Mouse (Mus musculus) neural tube, embryonic 12.5 days (tissue): Measurements from ENCODE around the gene Cluh. TPM values are rescaled to one million over a fixed set of nuclear protein-coding genes. Genes with fewer than 3 reads are reported as not detected.

Experiments
- ATAC-seq: fragments of 200-750 bp; cut with Nextera tagmentation; 2 replicates; pipeline ENCODE4 v1.8.0; 2017; ENCODE audit warnings: low read depth, mild to moderate bottlenecking, moderate TSS enrichment, moderate library complexity; ENCODE audit not compliant: low FRiP score
- H3K27ac ChIP-seq: fragments of 300-500 bp; sonication (generic); 2 replicates; pipeline ENCODE4 v1.5.1; 2016
- H3K27me3 ChIP-seq: fragments of 300-500 bp; sonication (generic); replicated peaks from 2 replicates; pipeline ENCODE4 v1.6.1; 2016; ENCODE audit warnings: mild to moderate bottlenecking
- H3K36me3 ChIP-seq: fragments of 300-500 bp; sonication (generic); 2 replicates; pipeline ENCODE4 v1.6.1; 2016; ENCODE audit warnings: mild to moderate bottlenecking
- H3K4me1 ChIP-seq: fragments of 300-500 bp; sonication (generic); 2 replicates; pipeline ENCODE4 v1.6.1; 2016
- H3K4me2 ChIP-seq: fragments of 300-500 bp; sonication (generic); replicated peaks from 2 replicates; pipeline ENCODE4 v1.6.1; 2016; ENCODE audit warnings: mild to moderate bottlenecking
- H3K4me3 ChIP-seq: fragments of 300-500 bp; sonication (generic); 2 replicates; pipeline ENCODE4 v1.5.1; 2016
- H3K9ac ChIP-seq: fragments of 300-500 bp; sonication (generic); 2 replicates; pipeline ENCODE4 v1.6.1; 2016; ENCODE audit warnings: mild to moderate bottlenecking
- H3K9me3 ChIP-seq: fragments of 300-500 bp; sonication (generic); 2 replicates; pipeline ENCODE4 v1.6.1; 2016; ENCODE audit warnings: mild to moderate bottlenecking
- WGBS: fragments of 180-500 bp; shearing (Covaris S2); methylation state at CpG from one replicate; pipeline ENCODE4 v1.1.7; 2016; 5-methylcytosine and 5-hydroxymethylcytosine counted together
- polyA plus RNA-seq: library from polyadenylated mRNA; unstranded; fragments of >200 nt; fragmentation: Nextera tagmentation; extraction: Ambion mirVana; gene quantifications from 2 replicates; pipeline ENCODE4 v1.2.1, GENCODE M21; 2016

Cluh gene
- polyA plus RNA-seq, 1 experiment from 2014 or later, result 20.2 TPM

DNA sequence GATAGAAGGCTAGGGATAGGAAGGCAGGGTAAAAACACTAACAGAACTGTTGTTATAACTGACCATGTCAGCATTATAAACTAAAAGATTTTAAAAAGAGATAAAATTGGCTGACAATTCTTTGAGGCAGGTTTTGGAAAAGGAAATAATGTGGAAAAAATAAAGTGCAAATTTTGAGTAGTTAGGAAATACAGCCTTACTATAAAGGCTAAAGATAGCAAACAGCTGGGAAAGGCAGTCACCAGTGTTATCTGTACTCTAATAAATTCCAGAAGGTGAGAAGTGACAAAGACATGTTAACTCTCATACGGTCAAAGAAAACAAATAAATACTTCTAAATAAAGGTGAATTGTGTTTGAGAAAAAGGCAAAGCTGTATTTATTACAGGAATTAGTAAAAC, 59.5 kb downstream of the Cluh start:
- H3K27ac ChIP-seq, result no peak overlapping the region
- H3K9ac ChIP-seq, result no peak overlapping the region
- H3K4me1 ChIP-seq, result no peaks in the 10 kb centered on the region
- H3K9me3 ChIP-seq, result no peaks in the 10 kb centered on the region
- H3K27me3 ChIP-seq, result no peaks in the 10 kb centered on the region
- no peak overlapping the region for H3K4me2 ChIP-seq
- no peak overlapping the region for H3K4me3 ChIP-seq
- H3K36me3 ChIP-seq, result no peaks in the 10 kb centered on the region
- WGBS, result 74% methylated on average over 1 of the region's 1 CpGs
- no peak for ATAC-seq

DNA sequence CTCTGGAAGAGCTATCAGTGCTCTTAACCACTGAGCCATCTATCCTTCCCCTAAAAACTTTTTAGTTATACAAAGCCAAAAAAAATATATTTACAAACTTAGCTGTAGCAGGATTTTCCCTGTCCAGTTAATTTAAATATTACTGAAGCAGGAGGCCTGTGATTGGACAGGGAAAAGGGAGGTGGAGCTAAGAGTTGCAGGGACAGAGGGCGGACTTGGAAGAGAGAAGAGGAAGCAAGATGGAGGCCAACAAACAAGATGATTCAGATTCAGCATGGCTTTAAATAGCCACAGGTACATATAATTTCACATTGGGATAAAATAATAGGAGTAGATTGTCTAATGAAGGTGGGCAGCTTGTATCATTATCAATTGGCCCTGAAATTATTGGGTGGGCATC, 61.4 kb downstream of the Cluh start:
- no peaks in the 10 kb centered on the region for H3K9me3 ChIP-seq
- H3K4me1 ChIP-seq, result no peaks in the 10 kb centered on the region
- WGBS, result 89% methylated on average over 1 of the region's 1 CpGs
- H3K27me3 ChIP-seq, result no peaks in the 10 kb centered on the region
- no peak overlapping the region for H3K9ac ChIP-seq
- H3K27ac ChIP-seq, result no peak overlapping the region
- no peaks in the 10 kb centered on the region for H3K36me3 ChIP-seq
- no peak for ATAC-seq
- H3K4me2 ChIP-seq, result no peak overlapping the region
- H3K4me3 ChIP-seq, result no peak overlapping the region

DNA sequence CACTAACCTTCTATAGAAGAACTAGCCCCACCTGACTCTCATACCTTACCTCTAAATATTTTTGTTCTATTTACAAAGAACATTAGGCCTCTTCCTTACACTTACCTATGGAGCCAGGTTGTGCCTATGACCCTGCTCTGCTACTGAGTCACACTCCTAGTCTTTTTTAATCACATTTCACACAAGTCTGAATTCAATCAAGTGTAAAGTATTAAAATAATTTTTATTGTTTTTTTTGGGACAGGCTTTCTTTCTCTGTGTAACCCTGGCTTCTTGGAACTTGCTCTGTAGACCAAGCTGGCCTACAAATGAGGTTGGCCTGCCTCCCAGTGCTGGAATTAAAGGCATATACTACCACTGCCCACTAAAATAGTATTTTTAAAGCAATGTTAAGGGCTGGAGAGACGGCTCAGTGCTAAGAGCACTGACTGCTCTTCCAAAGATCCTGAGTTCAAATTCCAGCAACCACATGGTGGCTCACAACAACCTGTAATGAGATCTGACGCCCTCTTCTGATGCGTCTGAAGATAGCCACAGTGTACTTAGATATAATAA, 66.8 kb downstream of the Cluh start:
- no peak for ATAC-seq
- no peaks in the 10 kb centered on the region for H3K9me3 ChIP-seq
- H3K4me1 ChIP-seq, result peaks cover 8% of the 10 kb centered on the region; the same call in 1 of the 2 replicates
- no peaks in the 10 kb centered on the region for H3K27me3 ChIP-seq
- H3K4me2 ChIP-seq, result no peak overlapping the region
- no peak overlapping the region for H3K27ac ChIP-seq
- no peaks in the 10 kb centered on the region for H3K36me3 ChIP-seq
- WGBS, result 95% methylated on average over 3 of the region's 3 CpGs
- H3K4me3 ChIP-seq, result no peak overlapping the region
- no peak overlapping the region for H3K9ac ChIP-seq

Other genes starting within 250 kb of the Cluh start
- 8.0 and 10.1 TPM in 2 replicates for gene Rap1gap2, start 38.6 kb upstream of the Cluh start, polyA plus RNA-seq
- gene Ccdc92b, start 29.9 kb upstream of the Cluh start, polyA plus RNA-seq, result 2.1 and 2.2 TPM in 2 replicates
- gene Pafah1b1, start 75.2 kb downstream of the Cluh start, polyA plus RNA-seq, result 73.0 and 82.4 TPM in 2 replicates
- gene Mettl16, start 121.3 kb downstream of the Cluh start, polyA plus RNA-seq, result 46.2 and 53.8 TPM in 2 replicates
- 7.8 and 9.0 TPM in 2 replicates for gene Mnt, start 181.4 kb downstream of the Cluh start, polyA plus RNA-seq
- 16.1 and 16.8 TPM in 2 replicates for gene Sgsm2, start 247.6 kb downstream of the Cluh start, polyA plus RNA-seq
- 35.2 and 38.3 TPM in 2 replicates for gene Tsr1, start 248.6 kb downstream of the Cluh start, polyA plus RNA-seq